Mouse (Mus musculus): ENCODE measurements around the gene Ap2a1. TPM values are rescaled to one million over a fixed set of nuclear protein-coding genes. Genes with fewer than 3 reads are reported as not detected.
A peak's percentile ranks its signal among the peaks of the same experiment; 100 is the strongest.

Gene Ap2a1
- polyA plus RNA-seq, 1 experiment: 216 TPM

- Histone ChIP-seq H3K27ac (ENCODE audit: insufficient read depth, low read length) (no peak overlapping the region), H3K4me3 (replicated peaks; ENCODE audit: insufficient read depth, low read depth, low read length) (no peak overlapping the region), H3K4me1 (ENCODE audit: control insufficient read depth, insufficient read depth, low read length) (peaks cover 46% of the 10 kb centered on the region), H3K27me3 (ENCODE audit: control insufficient read depth, insufficient read depth, low read length) (no peaks in the 10 kb centered on the region)
- 61% methylated on average over 8 of the region's 8 CpGs for WGBS
- TF ChIP-seq POLR2A (IDR thresholded peaks at IDR 0.05; ENCODE audit: borderline replicate concordance, insufficient read depth, low read length) (no peak), CTCF (IDR thresholded peaks at IDR 0.05; ENCODE audit: borderline replicate concordance, insufficient read depth, low read depth, low read length) (no peak)
- no peak for DNase-seq
These were observed 66.9 kb downstream of the Ap2a1 start for GRCm38 (mm10) chr7:44862434-44862833.

DNA sequence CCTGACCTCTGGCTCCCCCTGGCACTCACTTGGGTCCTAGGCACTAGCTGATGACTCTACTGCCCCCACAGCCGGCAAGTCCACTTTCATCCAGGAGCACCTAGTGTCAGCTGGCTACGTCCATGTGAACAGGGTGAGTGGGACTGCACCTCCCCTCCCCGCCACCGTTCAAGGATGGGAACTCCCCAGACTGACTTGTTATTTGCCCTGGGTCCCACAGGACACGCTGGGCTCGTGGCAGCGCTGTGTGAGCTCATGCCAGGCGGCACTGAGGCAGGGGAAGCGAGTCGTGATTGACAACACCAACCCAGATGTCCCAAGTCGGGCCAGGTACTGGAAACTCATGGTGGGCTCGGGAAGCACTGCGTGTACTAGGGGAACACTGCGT lies 67.9 kb downstream of the Ap2a1 start:
- Histone ChIP-seq H3K4me1 (ENCODE audit: control insufficient read depth, insufficient read depth, low read length) (peaks cover 37% of the 10 kb centered on the region), H3K27ac (ENCODE audit: insufficient read depth, low read length) (no peak overlapping the region), H3K4me3 (replicated peaks; ENCODE audit: insufficient read depth, low read depth, low read length) (no peak overlapping the region), H3K27me3 (ENCODE audit: control insufficient read depth, insufficient read depth, low read length) (no peaks in the 10 kb centered on the region)
- TF ChIP-seq CTCF (IDR thresholded peaks at IDR 0.05; ENCODE audit: borderline replicate concordance, insufficient read depth, low read depth, low read length) (no peak), POLR2A (IDR thresholded peaks at IDR 0.05; ENCODE audit: borderline replicate concordance, insufficient read depth, low read length) (no peak)
- WGBS: 49% methylated on average over 14 of the region's 14 CpGs
- DNase-seq: peak in 1 of 2 experiments; percentile 19

DNA sequence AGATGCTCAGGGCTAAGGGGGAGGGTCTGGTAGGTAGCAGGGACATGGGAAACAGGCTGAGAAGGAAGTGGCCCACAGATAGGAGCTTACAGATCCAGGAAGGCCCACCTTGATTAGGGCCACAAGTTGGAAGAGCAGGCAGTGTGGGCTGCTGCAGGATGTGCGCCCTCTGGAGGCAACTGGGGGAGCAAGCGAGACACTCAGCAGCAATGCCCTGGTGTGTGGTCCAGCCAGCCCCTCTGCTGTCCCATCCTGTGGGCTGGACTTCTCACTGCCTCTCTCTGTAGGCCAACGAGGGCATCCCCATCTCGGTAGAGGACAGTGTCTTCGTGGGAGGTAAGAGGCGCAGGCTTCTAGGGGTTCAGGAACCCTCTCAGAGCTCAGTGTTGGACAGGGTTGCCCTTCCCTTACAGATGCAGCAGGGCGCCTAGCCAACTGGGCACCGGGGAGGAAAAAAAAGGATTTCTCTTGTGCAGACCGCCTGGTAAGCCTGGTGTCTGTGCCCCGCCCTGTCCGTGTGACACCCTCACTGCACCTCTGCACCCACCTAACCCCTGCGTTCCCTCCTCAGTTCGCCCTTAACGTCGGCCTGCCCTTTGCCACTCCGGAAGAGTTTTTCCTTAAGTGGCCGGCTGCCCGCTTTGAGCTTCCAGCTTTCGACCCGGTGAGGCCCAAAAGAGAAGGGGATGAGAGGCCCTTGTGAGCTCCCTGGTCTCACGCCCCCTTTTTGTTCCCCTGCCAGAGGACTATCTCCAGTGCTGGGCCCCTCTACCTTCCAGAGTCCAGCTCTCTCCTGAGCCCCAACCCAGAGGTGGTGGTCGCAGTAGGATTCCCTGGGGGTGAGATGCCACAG lies 68.5 kb downstream of the Ap2a1 start:
- DNase-seq: peak; percentile 65 to 72
- H3K4me1 ChIP-seq (ENCODE audit: control insufficient read depth, insufficient read depth, low read length): peaks cover 31% of the 10 kb centered on the region
- TF ChIP-seq POLR2A (IDR thresholded peaks at IDR 0.05; ENCODE audit: borderline replicate concordance, insufficient read depth, low read length) (no peak), CTCF (IDR thresholded peaks at IDR 0.05; ENCODE audit: borderline replicate concordance, insufficient read depth, low read depth, low read length) (peak; percentile 86)
- no peak overlapping the region for H3K27ac ChIP-seq (ENCODE audit: insufficient read depth, low read length)
- H3K4me3 ChIP-seq (replicated peaks; ENCODE audit: insufficient read depth, low read depth, low read length): no peak overlapping the region
- WGBS: 20% methylated on average over 22 of the region's 22 CpGs
- no peaks in the 10 kb centered on the region for H3K27me3 ChIP-seq (ENCODE audit: control insufficient read depth, insufficient read depth, low read length)

- peaks cover 22% of the 10 kb centered on the region for H3K4me1 ChIP-seq (ENCODE audit: control insufficient read depth, insufficient read depth, low read length)
- H3K27me3 ChIP-seq (ENCODE audit: control insufficient read depth, insufficient read depth, low read length): no peaks in the 10 kb centered on the region
- WGBS: 84% methylated on average over 11 of the region's 11 CpGs
- TF ChIP-seq POLR2A (IDR thresholded peaks at IDR 0.05; ENCODE audit: borderline replicate concordance, insufficient read depth, low read length) (no peak), CTCF (IDR thresholded peaks at IDR 0.05; ENCODE audit: borderline replicate concordance, insufficient read depth, low read depth, low read length) (no peak)
- peak in 1 of 2 experiments; percentile 22 for DNase-seq
- H3K4me3 ChIP-seq (replicated peaks; ENCODE audit: insufficient read depth, low read depth, low read length): no peak overlapping the region
- no peak overlapping the region for H3K27ac ChIP-seq (ENCODE audit: insufficient read depth, low read length)
These were observed 69.4 kb downstream of the Ap2a1 start for GRCm38 (mm10) chr7:44859896-44860295.

DNA sequence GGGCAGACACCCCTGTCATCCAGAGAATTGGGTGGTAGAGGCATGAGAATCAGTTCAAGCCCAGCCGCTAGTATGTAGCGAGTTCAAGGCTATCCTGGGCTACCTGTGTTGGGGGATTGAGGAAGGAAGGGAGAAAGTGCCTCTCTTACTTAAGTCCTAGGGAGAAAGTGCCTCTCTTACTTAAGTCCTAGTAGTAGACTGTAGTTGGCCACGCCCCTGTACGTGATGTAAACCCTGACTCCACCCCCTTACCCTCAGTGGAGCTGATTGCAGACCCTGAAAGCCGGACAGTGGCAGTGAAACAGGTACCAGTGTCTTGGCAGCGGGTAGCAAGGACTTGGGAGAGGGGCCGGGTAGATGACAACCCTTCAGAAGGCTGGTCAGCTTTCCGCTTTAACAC lies 71.4 kb downstream of the Ap2a1 start:
- Histone ChIP-seq H3K4me3 (replicated peaks; ENCODE audit: insufficient read depth, low read depth, low read length) (peak overlapping the region; percentile 33), H3K4me1 (ENCODE audit: control insufficient read depth, insufficient read depth, low read length) (peaks cover 12% of the 10 kb centered on the region), H3K27me3 (ENCODE audit: control insufficient read depth, insufficient read depth, low read length) (no peaks in the 10 kb centered on the region), H3K27ac (ENCODE audit: insufficient read depth, low read length) (no peak overlapping the region)
- peak in 1 of 2 experiments; percentile 40 for DNase-seq
- no peak for TF ChIP-seq POLR2A (IDR thresholded peaks at IDR 0.05; ENCODE audit: borderline replicate concordance, insufficient read depth, low read length)
- TF ChIP-seq CTCF (IDR thresholded peaks at IDR 0.05; ENCODE audit: borderline replicate concordance, insufficient read depth, low read depth, low read length): no peak
- WGBS: 26% methylated on average over 8 of the region's 8 CpGs

- H3K4me1 ChIP-seq (ENCODE audit: control insufficient read depth, insufficient read depth, low read length): peaks cover 14% of the 10 kb centered on the region
- peak; percentile 86 to 88 for DNase-seq
- WGBS: under 1% methylated on average over 32 of the region's 32 CpGs
- H3K27me3 ChIP-seq (ENCODE audit: control insufficient read depth, insufficient read depth, low read length): no peaks in the 10 kb centered on the region
- H3K27ac ChIP-seq (ENCODE audit: insufficient read depth, low read length): peak within 1 kb of the TSS; percentile 59
- TF ChIP-seq CTCF (IDR thresholded peaks at IDR 0.05; ENCODE audit: borderline replicate concordance, insufficient read depth, low read depth, low read length): no peak
- peak; percentile 85; the same call in 1 of the 2 replicates for TF ChIP-seq POLR2A (IDR thresholded peaks at IDR 0.05; ENCODE audit: borderline replicate concordance, insufficient read depth, low read length)
- peak within 1 kb of the TSS; percentile 59 for H3K4me3 ChIP-seq (replicated peaks; ENCODE audit: insufficient read depth, low read depth, low read length)
These were observed 72.2 kb downstream of the Ap2a1 start, which contains the start of gene Pnkp for GRCm38 (mm10) chr7:44857042-44857552. Gene Pnkp, plus strand, starts transcription at chr7:44857139.

GRCm38 (mm10) chr7:44856265-44856916 lies 72.9 kb downstream of the Ap2a1 start:
- no peak for DNase-seq
- TF ChIP-seq POLR2A (IDR thresholded peaks at IDR 0.05; ENCODE audit: borderline replicate concordance, insufficient read depth, low read length): no peak
- TF ChIP-seq CTCF (IDR thresholded peaks at IDR 0.05; ENCODE audit: borderline replicate concordance, insufficient read depth, low read depth, low read length): no peak
- 65% methylated on average over 9 of the region's 9 CpGs for WGBS
- H3K4me3 ChIP-seq (replicated peaks; ENCODE audit: insufficient read depth, low read depth, low read length): peak overlapping the region; percentile 59
- H3K27ac ChIP-seq (ENCODE audit: insufficient read depth, low read length): peak overlapping the region; percentile 18; the same call in 1 of the 2 replicates
- H3K27me3 ChIP-seq (ENCODE audit: control insufficient read depth, insufficient read depth, low read length): no peaks in the 10 kb centered on the region
- peaks cover 15% of the 10 kb centered on the region for H3K4me1 ChIP-seq (ENCODE audit: control insufficient read depth, insufficient read depth, low read length)
